Mouse (Mus musculus) hindbrain, postnatal 0 days (tissue): Measurements from ENCODE around the gene Pex11a. TPM values are rescaled to one million over a fixed set of nuclear protein-coding genes. Genes with fewer than 3 reads are reported as not detected.

Source experiments
- ATAC-seq: fragments of 200-750 bp; cut with Nextera tagmentation; 2 replicates; pipeline ENCODE4 v1.8.0; 2017; ENCODE audit warnings: mild to moderate bottlenecking, moderate TSS enrichment, moderate library complexity
- DNase-seq: peaks from one replicate; pipeline ENCODE4 v3.0.0-alpha.2; 2015; ENCODE audit warnings: low spot score
- H3K27ac ChIP-seq: fragments of 300-500 bp; sonication (generic); 2 replicates; pipeline ENCODE4 v1.5.1; 2014; ENCODE audit warnings: mild to moderate bottlenecking
- H3K27me3 ChIP-seq: fragments of 300-500 bp; sonication (generic); 2 replicates; pipeline ENCODE4 v1.6.1; 2014; ENCODE audit warnings: low read length, mixed read lengths; ENCODE audit not compliant: insufficient read depth
- H3K36me3 ChIP-seq: fragments of 300-500 bp; sonication (generic); 2 replicates; pipeline ENCODE4 v1.6.1; 2014; ENCODE audit warnings: low read length, mixed read lengths; ENCODE audit not compliant: insufficient read depth
- H3K4me1 ChIP-seq: fragments of 300-500 bp; sonication (generic); 2 replicates; pipeline ENCODE4 v1.6.1; 2014; ENCODE audit warnings: antibody characterized with exemption, low read length, mixed read lengths; ENCODE audit not compliant: insufficient read depth
- H3K4me2 ChIP-seq: fragments of 300-500 bp; sonication (generic); 2 replicates; pipeline ENCODE4 v1.6.1; 2014; ENCODE audit warnings: low read depth, mild to moderate bottlenecking, low read length, moderate library complexity, mixed read lengths
- H3K4me3 ChIP-seq: fragments of 300-500 bp; sonication (generic); 2 replicates; pipeline ENCODE4 v1.5.1; 2014; ENCODE audit warnings: low read length
- H3K9ac ChIP-seq: fragments of 300-500 bp; sonication (generic); replicated peaks from 2 replicates; pipeline ENCODE4 v1.6.1; 2014; ENCODE audit warnings: mild to moderate bottlenecking, low read length, moderate library complexity, mixed read lengths
- H3K9me3 ChIP-seq: fragments of 300-500 bp; sonication (generic); 2 replicates; pipeline ENCODE4 v1.6.1; 2016; ENCODE audit warnings: low read length, mixed read lengths
- CTCF ChIP-seq: IDR thresholded peaks from 2 replicates; pipeline ENCODE4 v1.5.1; 2016; ENCODE audit warnings: antibody characterized with exemption, control low read depth, low read depth
- WGBS: fragments of 180-500 bp; shearing (Covaris S2); extraction: QIAGEN DNeasy Blood & Tissue Kit; methylation state at CpG from one replicate; pipeline ENCODE4 v1.1.7; 2014; 5-methylcytosine and 5-hydroxymethylcytosine counted together
- polyA plus RNA-seq: library from polyadenylated mRNA; unstranded; fragments of >200 nt; fragmentation: Nextera tagmentation; extraction: Ambion mirVana; gene quantifications from 2 replicates; pipeline ENCODE4 v1.2.1, GENCODE M21; 2015
- total RNA-seq: library from RNA; depleted of rRNA; stranded (reverse); fragments of >200 nt; gene quantifications from 2 replicates; pipeline ENCODE4 v1.2.3, GENCODE M21; 2014

The Pex11a gene
- total and polyA plus RNA-seq, 2 experiments from 2014 or later = 3.2 to 13.5 TPM

GRCm38 (mm10) chr7:79771561-79772512 is 28.9 kb upstream of the Pex11a start:
- H3K9ac ChIP-seq = no peak overlapping the region
- no peaks in the 10 kb centered on the region for H3K36me3 ChIP-seq
- DNase-seq = no peak
- no peaks in the 10 kb centered on the region for H3K27me3 ChIP-seq
- H3K4me3 ChIP-seq = no peak overlapping the region
- 48% methylated on average over 15 of the region's 15 CpGs for WGBS
- H3K4me1 ChIP-seq = no peaks in the 10 kb centered on the region
- no peaks in the 10 kb centered on the region for H3K9me3 ChIP-seq
- ATAC-seq = no peak
- no peak overlapping the region for H3K4me2 ChIP-seq
- no peak for TF ChIP-seq CTCF
- no peak overlapping the region for H3K27ac ChIP-seq

- H3K4me3 ChIP-seq = no peak overlapping the region
- H3K9me3 ChIP-seq = no peaks in the 10 kb centered on the region
Measured at GRCm38 (mm10) chr7:79769664-79770063, 26.7 kb upstream of the Pex11a start.

DNA sequence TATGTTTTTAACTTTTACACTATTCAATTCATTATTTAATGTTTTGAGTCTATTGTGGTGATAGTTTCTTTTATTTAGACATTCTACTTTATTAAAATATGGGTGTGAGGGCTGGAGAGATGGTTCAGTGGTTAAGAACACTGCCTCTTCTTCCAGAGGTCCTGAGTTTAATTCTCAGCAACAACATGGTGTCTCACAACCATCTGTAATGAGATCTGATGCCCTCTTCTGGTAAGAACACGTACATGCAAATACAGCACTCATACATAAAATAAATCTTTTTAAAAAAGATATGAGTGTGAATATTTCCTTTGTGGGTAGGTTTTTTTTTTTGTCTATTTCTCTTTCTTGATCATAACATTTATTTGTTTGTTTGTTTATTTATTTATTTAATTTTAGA is 23.1 kb upstream of the Pex11a start:
- Histone ChIP-seq H3K9me3 (no peaks in the 10 kb centered on the region), H3K36me3 (no peaks in the 10 kb centered on the region), H3K27me3 (no peaks in the 10 kb centered on the region), H3K4me3 (no peak overlapping the region), H3K4me1 (no peaks in the 10 kb centered on the region), H3K9ac (no peak overlapping the region), H3K4me2 (no peak overlapping the region), H3K27ac (no peak overlapping the region)
- 48% methylated on average over 1 of the region's 1 CpGs for WGBS
- ATAC-seq (no peak), DNase-seq (no peak)
- TF ChIP-seq CTCF = peak; percentile 24; the same call in 1 of the 2 replicates

More at GRCm38 (mm10) chr7:79769664-79770063, 26.7 kb upstream of the Pex11a start:
- Histone ChIP-seq H3K27ac (no peak overlapping the region), H3K36me3 (no peaks in the 10 kb centered on the region), H3K4me2 (no peak overlapping the region), H3K27me3 (no peaks in the 10 kb centered on the region), H3K9ac (no peak overlapping the region), H3K4me1 (no peaks in the 10 kb centered on the region)
- no peak for TF ChIP-seq CTCF
- ATAC-seq (no peak), DNase-seq (no peak)
- 83% methylated on average over 3 of the region's 3 CpGs for WGBS

GRCm38 (mm10) chr7:79762106-79762505 is 19.2 kb upstream of the Pex11a start:
- Histone ChIP-seq H3K36me3 (no peaks in the 10 kb centered on the region), H3K9ac (no peak overlapping the region), H3K4me3 (no peak overlapping the region), H3K4me2 (no peak overlapping the region), H3K9me3 (no peaks in the 10 kb centered on the region), H3K27ac (no peak overlapping the region), H3K4me1 (no peaks in the 10 kb centered on the region), H3K27me3 (no peaks in the 10 kb centered on the region)
- DNase-seq (no peak), ATAC-seq (no peak)
- WGBS = 77% methylated on average over 8 of the region's 8 CpGs
- no peak for TF ChIP-seq CTCF

GRCm38 (mm10) chr7:79761124-79761876 is 18.4 kb upstream of the Pex11a start:
- no peaks in the 10 kb centered on the region for H3K36me3 ChIP-seq
- no peak for DNase-seq
- no peak overlapping the region for H3K9ac ChIP-seq
- no peak for ATAC-seq
- 72% methylated on average over 5 of the region's 5 CpGs for WGBS
- no peak overlapping the region for H3K4me3 ChIP-seq
- no peaks in the 10 kb centered on the region for H3K9me3 ChIP-seq
- no peak for TF ChIP-seq CTCF
- H3K4me1 ChIP-seq = no peaks in the 10 kb centered on the region
- no peak overlapping the region for H3K4me2 ChIP-seq
- H3K27ac ChIP-seq = no peak overlapping the region
- H3K27me3 ChIP-seq = no peaks in the 10 kb centered on the region

GRCm38 (mm10) chr7:79759766-79760165 is 16.8 kb upstream of the Pex11a start:
- Histone ChIP-seq H3K36me3 (no peaks in the 10 kb centered on the region), H3K9ac (no peak overlapping the region), H3K27ac (no peak overlapping the region), H3K4me3 (no peak overlapping the region), H3K27me3 (no peaks in the 10 kb centered on the region), H3K9me3 (no peaks in the 10 kb centered on the region), H3K4me2 (no peak overlapping the region), H3K4me1 (no peaks in the 10 kb centered on the region)
- TF ChIP-seq CTCF = no peak
- ATAC-seq = no peak
- no peak for DNase-seq
